Mouse (Mus musculus) CH12.LX (cell line): ENCODE results near the gene Stk36.

ENCODE experiments used
- CTCF ChIP-seq, 2 experiments: IDR thresholded peaks in 1 of 2; conservative IDR thresholded peaks in 1 of 2; 2 replicates each; pipeline ENCODE4 v1.5.1; 2011 to 2012; ENCODE audit warnings: low read depth in 2 of 2, low read length in 2 of 2, improper control_type of control experiment in 1 of 2, inconsistent platforms in 1 of 2, mild to moderate bottlenecking in 1 of 2, moderate library complexity in 1 of 2
- EP300 ChIP-seq: IDR thresholded peaks from 2 replicates; pipeline ENCODE4 v1.6.1; 2011; ENCODE audit warnings: low read length, improper control_type of control experiment
- HCFC1 ChIP-seq: IDR thresholded peaks from 2 replicates; pipeline ENCODE4 v1.6.1; 2012; ENCODE audit warnings: low read depth, mild to moderate bottlenecking, inconsistent platforms, low read length, improper control_type of control experiment
- MAX ChIP-seq: IDR thresholded peaks from 2 replicates; pipeline ENCODE4 v1.6.1; 2011; ENCODE audit warnings: low read length, improper control_type of control experiment
- SIN3A ChIP-seq: IDR thresholded peaks from 2 replicates; pipeline ENCODE4 v1.6.1; 2012; ENCODE audit warnings: low read length, improper control_type of control experiment, inconsistent platforms
- USF2 ChIP-seq: conservative IDR thresholded peaks from 2 replicates; pipeline ENCODE4 v1.6.1; 2011; ENCODE audit warnings: low read depth, low read length, improper control_type of control experiment
- ZC3H11A ChIP-seq: IDR thresholded peaks from 2 replicates; pipeline ENCODE4 v1.6.1; 2012; ENCODE audit warnings: low read depth, mild to moderate bottlenecking, inconsistent platforms, low read length, improper control_type of control experiment
- ZKSCAN1 ChIP-seq: IDR thresholded peaks from 2 replicates; pipeline ENCODE4 v1.6.1; 2012; ENCODE audit warnings: low read depth, inconsistent platforms, low read length, improper control_type of control experiment, borderline replicate concordance
- ZNF384 ChIP-seq: IDR thresholded peaks from 2 replicates; pipeline ENCODE4 v1.6.1; 2012; ENCODE audit warnings: low read depth, low read length, improper control_type of control experiment, inconsistent platforms

DNA sequence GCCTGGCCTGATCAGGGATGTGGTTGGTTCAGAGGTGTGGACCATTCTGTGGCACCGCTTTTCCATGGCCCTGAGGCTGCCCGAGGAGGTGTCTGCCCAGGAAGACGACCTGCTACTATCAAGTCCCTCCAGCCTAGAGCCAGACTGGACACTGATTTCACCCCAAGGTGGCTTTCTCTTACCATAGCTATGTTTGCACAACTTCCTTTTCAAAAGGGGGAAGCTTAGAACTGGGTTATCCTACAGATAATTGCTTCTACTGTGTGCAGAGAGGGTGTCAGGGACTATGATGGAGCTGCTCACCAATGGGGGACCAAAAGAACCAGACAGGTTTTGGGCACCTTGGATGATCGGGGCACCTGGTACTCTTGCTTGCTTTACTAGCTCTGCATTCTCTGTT, 31.5 kb downstream of the Stk36 start:
- TF ChIP-seq CTCF (conservative IDR thresholded peaks at IDR 0.05 in 1 of 2, IDR thresholded peaks at IDR 0.05 in 1 of 2; ENCODE audit: low read depth in 2 of 2, low read length in 2 of 2) (no peak), MAX (no peak), ZNF384 (no peak), ZKSCAN1 (no peak), HCFC1 (no peak), SIN3A (no peak), ZC3H11A (no peak), USF2 (no peak), EP300 (no peak)
